Mouse (Mus musculus) hematopoietic stem cell, adult 5-6 weeks (primary cell): ENCODE measurements at regions not wholly inside any gene's neighbourhood (a gene's known extent, or its start where the extent isn't known, plus 50 kb on each side); places are given as distances from the start of the nearest gene placed in this dataset.

Source experiments
- ATAC-seq, 2 experiments: fragments of 125-278 bp in 1 of 2; replicated peaks in 1 of 2; 2 replicates each; pipeline ENCODE4 v1.8.0; 2016 to 2017; ENCODE audit warnings: inconsistent platforms in 2 of 2, mild to moderate bottlenecking in 2 of 2, moderate number of reproducible peaks in 2 of 2, low read depth in 1 of 2, moderate TSS enrichment in 1 of 2; ENCODE audit not compliant: low FRiP score in 2 of 2, poor library complexity in 2 of 2, severe bottlenecking in 2 of 2, insufficient read depth in 1 of 2, low TSS enrichment in 1 of 2

- ATAC-seq, result no peak
These were observed 266.8 kb upstream of the Sall1 start for GRCm38 (mm10) chr8:89310696-89311214.

DNA sequence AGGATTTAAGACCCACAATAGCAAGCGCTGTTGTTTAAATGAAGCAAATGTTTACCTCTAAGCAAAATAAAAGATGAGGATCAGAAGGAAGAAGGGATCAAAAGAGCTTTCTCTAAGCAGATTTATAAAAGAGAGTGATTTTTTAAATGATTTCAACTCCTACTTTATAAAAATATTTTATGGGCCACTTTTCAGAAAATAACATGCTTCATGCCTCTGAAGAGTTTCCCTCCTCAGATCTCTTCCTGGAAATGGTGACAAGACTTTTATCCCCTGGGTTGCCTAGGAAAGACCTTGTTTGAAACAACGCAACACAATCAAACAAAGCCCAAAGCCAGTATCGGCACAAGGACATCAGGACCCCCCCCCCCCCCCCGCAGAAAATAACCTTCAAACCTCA, 265.6 kb upstream of the Sall1 start:
- ATAC-seq, result no peak

DNA sequence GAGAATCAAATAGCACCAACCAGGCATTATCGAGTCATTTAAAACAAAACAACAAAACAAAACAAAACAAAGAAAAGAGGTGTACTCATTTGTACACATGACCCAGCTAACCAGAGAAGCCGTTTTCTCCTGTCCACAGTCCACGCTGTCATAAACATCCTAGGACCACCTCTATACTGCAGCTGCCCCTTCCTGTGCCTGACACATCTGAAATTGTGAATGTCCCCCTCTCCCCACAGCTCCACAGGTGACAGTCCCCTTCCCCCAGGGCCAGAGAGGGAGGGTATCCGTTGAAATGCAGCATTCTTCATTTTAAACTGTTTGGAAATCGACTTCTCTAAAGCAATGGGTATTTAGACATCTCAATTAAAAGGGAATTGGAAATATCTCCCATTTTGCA, 265.0 kb upstream of the Sall1 start:
- ATAC-seq, result no peak

GRCm38 (mm10) chr8:89308532-89308931, 264.6 kb upstream of the Sall1 start:
- ATAC-seq, result no peak

- no peak for ATAC-seq
These were observed 263.6 kb upstream of the Sall1 start for GRCm38 (mm10) chr8:89307601-89308000.

DNA sequence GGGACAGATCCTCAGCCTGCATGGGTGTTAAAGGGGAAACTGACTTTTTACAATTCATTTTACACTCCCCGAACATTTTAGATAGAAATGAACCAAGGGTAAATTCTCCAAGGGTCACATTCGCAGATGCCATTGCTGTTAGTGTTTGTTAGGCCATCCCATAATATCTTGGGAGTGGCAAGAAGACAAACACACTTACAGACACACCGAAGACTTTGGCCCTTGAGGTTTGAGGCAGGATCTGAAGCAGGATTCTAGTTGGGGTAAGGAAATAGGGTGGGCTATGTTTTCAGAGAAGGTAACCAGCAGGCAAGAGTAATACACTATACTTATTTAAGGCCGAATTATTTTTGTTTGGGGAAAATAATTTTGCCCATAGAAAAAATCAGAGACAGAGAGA, 263.1 kb upstream of the Sall1 start:
- no peak for ATAC-seq

GRCm38 (mm10) chr8:89304116-89304515, 260.2 kb upstream of the Sall1 start:
- no peak for ATAC-seq

- no peak for ATAC-seq
These were observed 259.4 kb upstream of the Sall1 start for GRCm38 (mm10) chr8:89303326-89303725.

DNA sequence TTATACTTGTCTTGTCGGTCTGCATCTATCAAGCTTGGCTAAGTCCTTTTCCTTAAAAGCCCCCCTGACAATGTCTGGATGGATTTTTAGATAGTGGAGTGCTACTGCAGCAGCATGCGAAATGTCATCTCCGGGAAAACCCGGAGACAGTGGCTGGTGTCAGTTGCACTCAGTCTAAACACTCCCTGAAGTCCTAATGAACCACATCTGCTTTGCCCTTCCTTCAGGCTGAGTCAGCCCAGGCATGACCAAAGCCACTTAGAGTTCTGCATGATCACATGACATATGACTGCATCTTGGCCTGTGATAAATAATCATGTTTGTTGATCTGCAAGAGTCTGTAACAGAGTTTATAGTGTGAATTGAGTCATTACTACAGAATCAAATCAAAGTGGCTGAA, 255.7 kb upstream of the Sall1 start:
- ATAC-seq, result no peak

- no peak for ATAC-seq
These were observed 251.7 kb upstream of the Sall1 start for GRCm38 (mm10) chr8:89295686-89296085.

DNA sequence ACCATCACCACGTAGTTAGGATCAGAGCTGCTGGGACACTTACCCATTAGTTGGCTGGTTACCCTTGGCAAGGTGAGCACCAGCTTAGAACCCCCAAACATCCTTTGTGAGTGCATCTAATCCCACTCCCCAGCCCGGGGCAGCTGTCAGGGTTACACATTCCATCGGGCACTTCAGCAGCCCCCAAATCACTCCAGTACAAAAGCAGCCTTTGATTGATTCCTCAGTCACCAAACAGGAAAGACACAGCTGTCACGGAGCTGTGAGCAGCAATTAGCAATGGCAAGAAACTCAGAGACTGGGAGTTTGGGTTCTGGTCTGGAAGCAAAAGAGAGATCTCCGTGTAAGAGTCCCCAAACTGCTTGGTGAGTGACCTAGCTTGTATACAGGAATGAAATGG, 245.1 kb upstream of the Sall1 start:
- no peak for ATAC-seq

DNA sequence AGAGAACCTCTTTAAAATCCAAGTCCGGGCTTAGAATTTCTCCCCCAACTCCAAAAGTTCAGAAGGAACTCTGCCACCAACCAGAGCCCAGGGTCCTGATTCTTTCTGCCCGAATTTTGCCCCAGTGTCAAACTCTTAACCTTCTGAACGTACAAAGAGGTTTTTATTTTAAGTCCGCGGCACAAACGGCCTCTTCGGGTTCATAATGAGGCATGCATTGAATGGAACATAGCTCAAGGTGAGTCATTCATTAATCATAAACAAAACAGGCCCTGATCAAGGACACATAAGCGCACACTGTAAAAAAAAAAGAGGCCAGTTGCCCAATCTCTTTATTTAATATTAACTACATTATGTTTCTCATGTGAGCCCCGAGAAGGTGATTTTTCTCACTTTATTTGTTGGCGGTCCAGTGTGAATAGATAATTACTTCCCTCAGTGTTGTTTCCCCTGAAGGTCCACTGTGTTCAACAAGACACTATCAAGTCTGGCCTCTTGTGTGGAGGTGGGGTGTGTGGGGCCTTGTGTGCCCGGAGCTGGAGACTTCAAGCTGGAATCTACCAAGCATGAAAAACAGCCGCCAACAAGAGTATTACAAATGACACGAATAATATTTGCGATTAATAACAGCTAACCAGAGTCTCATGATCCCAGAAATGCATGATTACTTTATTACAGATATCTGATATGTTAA, 241.1 kb upstream of the Sall1 start:
- ATAC-seq, result no peak

DNA sequence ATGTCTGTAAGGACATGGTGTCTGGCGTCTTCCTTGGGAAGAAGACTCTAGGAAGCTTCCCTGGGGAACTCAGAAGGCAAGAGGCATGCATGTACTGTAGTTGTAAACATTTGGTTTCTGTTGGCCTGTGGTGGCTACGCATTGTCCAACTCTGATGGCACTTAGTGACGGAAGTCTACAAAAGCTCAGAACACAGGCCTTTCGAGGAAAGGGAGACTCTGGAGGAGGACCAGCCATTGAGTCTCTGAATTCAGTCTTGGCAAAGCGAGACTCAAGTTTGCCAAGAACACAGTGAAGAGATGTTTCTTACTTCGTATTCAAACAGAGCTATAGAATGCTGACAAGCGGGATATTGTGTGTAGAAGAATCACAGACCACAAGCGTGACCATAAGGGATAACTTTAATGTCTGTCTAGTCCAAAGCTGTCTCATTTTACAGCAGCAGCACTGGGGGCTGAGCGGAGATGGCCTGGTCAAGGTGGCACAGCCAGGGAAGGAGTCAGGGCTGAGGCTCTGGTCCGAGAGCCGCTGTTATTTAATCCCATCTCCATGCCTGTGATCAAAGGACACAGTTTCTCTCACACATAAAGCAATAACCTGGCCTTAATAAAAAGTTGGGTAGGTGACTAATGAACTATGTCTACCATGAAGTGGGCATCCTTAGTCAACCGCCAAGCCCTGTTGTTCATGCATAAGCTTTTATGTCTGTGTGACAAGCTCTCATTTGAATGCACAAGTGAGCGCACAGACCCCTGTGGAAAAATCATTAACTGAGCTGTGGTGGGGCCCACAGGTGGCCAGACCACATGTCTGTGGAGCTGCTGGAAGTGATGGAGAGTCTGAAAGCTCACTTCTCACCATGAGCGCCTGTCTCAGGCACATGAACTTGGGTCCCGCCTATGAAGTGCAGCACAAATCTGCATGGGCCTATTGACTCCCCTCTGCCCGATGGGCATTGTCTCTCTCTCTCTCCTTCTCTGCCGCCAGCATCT, 239.4 kb upstream of the Sall1 start:
- no peak for ATAC-seq

- no peak for ATAC-seq
These were observed 235.9 kb upstream of the Sall1 start for GRCm38 (mm10) chr8:89279844-89280243.

- ATAC-seq, result no peak
These were observed 235.2 kb upstream of the Sall1 start for GRCm38 (mm10) chr8:89279142-89279541.

- ATAC-seq, result no peak
These were observed 229.3 kb upstream of the Sall1 start for GRCm38 (mm10) chr8:89273276-89273675.

GRCm38 (mm10) chr8:89272381-89272815, 228.4 kb upstream of the Sall1 start:
- ATAC-seq, result 0 out of 4 replicates have a peak, but pooled peaks of 1 of the 2 experiments have one; percentile 58
